Mouse (Mus musculus) adrenal gland, postnatal 0 days (tissue): ENCODE results near the gene B3galt5. TPM values are rescaled to one million over a fixed set of nuclear protein-coding genes. Genes with fewer than 3 reads are reported as not detected.

Experiments
- polyA plus RNA-seq: library from polyadenylated mRNA; unstranded; fragments of >200 nt; fragmentation: Nextera tagmentation; extraction: Ambion mirVana; gene quantifications from 2 replicates; pipeline ENCODE4 v1.2.1, GENCODE M21; 2015

Gene B3galt5
- polyA plus RNA-seq, result 0.22 TPM in 1 of 2 replicates, not detected in the other

GRCm38 (mm10) chr16:96235366-96235970, at the start of gene B3galt5:
Gene B3galt5 (plus strand): TSS chr16:96235801.

GRCm38 (mm10) chr16:96191531-96192506, 43.8 kb upstream of the B3galt5 start, which contains the start of gene Lca5l:
Gene Lca5l (minus strand): TSS chr16:96192271.

GRCm38 (mm10) chr16:96199913-96200701, 35.5 kb upstream of the B3galt5 start, which contains the start of gene Sh3bgr:
Gene Sh3bgr (plus strand): TSS chr16:96200450.

Other genes with a start within 250 kb of the B3galt5 start
- 62.0 and 72.0 TPM in 2 replicates for gene Psmg1, start 244.8 kb upstream of the B3galt5 start, polyA plus RNA-seq
- gene Brwd1, start 153.3 kb upstream of the B3galt5 start, polyA plus RNA-seq, result 31.3 and 39.8 TPM in 2 replicates
- 270 and 302 TPM in 2 replicates for gene Hmgn1, start 108.1 kb upstream of the B3galt5 start, polyA plus RNA-seq
- gene Wrb, start 90.4 kb upstream of the B3galt5 start, polyA plus RNA-seq, result 42.6 and 47.3 TPM in 2 replicates
- 2.0 and 2.7 TPM in 2 replicates for gene Lca5l, start 43.5 kb upstream of the B3galt5 start, polyA plus RNA-seq
- gene Sh3bgr, start 35.4 kb upstream of the B3galt5 start, polyA plus RNA-seq, result 5.7 and 8.8 TPM in 2 replicates
- gene Itgb2l, start 207.8 kb downstream of the B3galt5 start, polyA plus RNA-seq, result 0.27 and 0.40 TPM in 2 replicates
- gene Pcp4, start 231.8 kb downstream of the B3galt5 start, polyA plus RNA-seq, result 112 and 182 TPM in 2 replicates